Mouse (Mus musculus): ENCODE results near the gene Spns1. TPM values are rescaled to one million over a fixed set of nuclear protein-coding genes. Genes with fewer than 3 reads are reported as not detected.

Gene Spns1
- total RNA-seq (2023): 63.0 to 68.9 TPM (median 66.1 TPM) in 4 replicates

GRCm38 (mm10) chr7:126377278-126378158, at the start of gene Spns1:
Gene Spns1 (minus strand): TSS chr7:126377450.

GRCm38 (mm10) chr7:126414725-126415124, 37.5 kb upstream of the Spns1 start, which contains the start of gene Cd19:
Gene Cd19 (minus strand): TSS chr7:126414889.

GRCm38 (mm10) chr7:126396298-126397119, 19.3 kb upstream of the Spns1 start, which contains the start of gene Nfatc2ip:
Gene Nfatc2ip (minus strand): TSS chr7:126396737.

GRCm38 (mm10) chr7:126369393-126369792, 7.9 kb downstream of the Spns1 start, which contains the start of gene Lat:
Gene Lat (minus strand): TSS chr7:126369570.

Other genes starting within 250 kb of the Spns1 start
- 176 to 199 TPM (median 189 TPM) in 4 replicates for gene Xpo6, start 176.9 kb downstream of the Spns1 start, total RNA-seq (2023)
- 160 to 180 TPM (median 165 TPM) in 4 replicates for gene Sbk1, start 104.8 kb downstream of the Spns1 start, total RNA-seq (2023)
- gene Lat, start 7.9 kb downstream of the Spns1 start, total RNA-seq (2023): 3.4 to 5.0 TPM (median 4.2 TPM) in 4 replicates
- gene Nfatc2ip, start 19.3 kb upstream of the Spns1 start, total RNA-seq (2023): 27.8 to 30.2 TPM (median 28.4 TPM) in 4 replicates
- gene Cd19, start 37.4 kb upstream of the Spns1 start, total RNA-seq (2023): 1,144 to 1,180 TPM (median 1,152 TPM) in 4 replicates
- 118 to 128 TPM (median 120 TPM) in 4 replicates for gene Rabep2, start 51.3 kb upstream of the Spns1 start, total RNA-seq (2023)
- gene Atp2a1, start 85.7 kb upstream of the Spns1 start, total RNA-seq (2023): 0.15 to 0.72 TPM (median 0.34 TPM) in 4 replicates
- gene Sh2b1, start 98.0 kb upstream of the Spns1 start, total RNA-seq (2023): 69.8 to 81.3 TPM (median 71.0 TPM) in 4 replicates
- gene Tufm, start 109.9 kb upstream of the Spns1 start, total RNA-seq (2023): 46.5 to 61.1 TPM (median 51.6 TPM) in 4 replicates
- 208 to 212 TPM (median 210 TPM) in 4 replicates for gene Atxn2l, start 126.0 kb upstream of the Spns1 start, total RNA-seq (2023)
- 130 to 146 TPM (median 143 TPM) in 4 replicates for gene Eif3c, start 189.0 kb upstream of the Spns1 start, total RNA-seq (2023)
- 1.7 to 3.9 TPM (median 2.4 TPM) in 4 replicates for gene Apobr, start 207.5 kb upstream of the Spns1 start, total RNA-seq (2023)
- gene Cln3, start 208.4 kb upstream of the Spns1 start, total RNA-seq (2023): 60.3 to 80.2 TPM (median 76.1 TPM) in 4 replicates
- gene Il27, start 217.5 kb upstream of the Spns1 start, total RNA-seq (2023): not detected in 4 replicates

Data from B cell, adult 62 days (primary cell).